Mouse (Mus musculus) mouse embryonic stem cell (cell line): Measurements from ENCODE around the gene Mrgprb5.
"Not testable (repeated sequence)": the region's sequence is repeated elsewhere in the genome, so short reads cannot be mapped to it uniquely, and the experiment has no call there.

Experiments
- in situ Hi-C, 2 experiments: fragments of 300-500 bp; cut with MboI; formaldehyde crosslinking; loops; 1 replicate in 1 of 2; 3 replicates in 1 of 2; pipeline ENCODE4 v1.14.3; 2019 to 2020; ENCODE audit warnings: low sequenced_read_pairs in 2 of 2, low pct_unique_long_range_greater_than_20kb in 1 of 2, mixed read lengths in 1 of 2; ENCODE audit not compliant: unreplicated experiment in 1 of 2

Mrgprb5 gene

GRCm38 (mm10) chr7:48168919-48169318 lies at the start of gene Mrgprb5:
Gene Mrgprb5, minus strand, starts transcription at chr7:48169019.
- in situ Hi-C loops: no loop called here

- in situ Hi-C loops: no loop called here
Observed at GRCm38 (mm10) chr7:48199188-48199587, 30.4 kb upstream of the Mrgprb5 start, which contains the start of gene Mrgprb4. Gene Mrgprb4, minus strand, starts transcription at chr7:48199288.

- in situ Hi-C loops: no loop called here
Observed at GRCm38 (mm10) chr7:48167471-48167870, 1.3 kb downstream of the Mrgprb5 start.

GRCm38 (mm10) chr7:48138248-48138702 lies 30.5 kb downstream of the Mrgprb5 start:
- in situ Hi-C loops: no loop called here

- in situ Hi-C loops: no loop called here
Observed at GRCm38 (mm10) chr7:48137216-48138077, 31.4 kb downstream of the Mrgprb5 start.

GRCm38 (mm10) chr7:48132674-48133073 lies 36.1 kb downstream of the Mrgprb5 start:
- in situ Hi-C loops: no loop called here

GRCm38 (mm10) chr7:48132247-48132646 lies 36.6 kb downstream of the Mrgprb5 start:
- in situ Hi-C loops: not testable (repeated sequence)

- in situ Hi-C loops: not testable (repeated sequence)
Observed at GRCm38 (mm10) chr7:48131820-48132219, 37.0 kb downstream of the Mrgprb5 start.

- in situ Hi-C loops: no loop called here
Observed at GRCm38 (mm10) chr7:48123806-48124205, 45.0 kb downstream of the Mrgprb5 start.
